Comparison of ENCODE assay signal across 8 mouse cellular contexts in the genomic region with DNA sequence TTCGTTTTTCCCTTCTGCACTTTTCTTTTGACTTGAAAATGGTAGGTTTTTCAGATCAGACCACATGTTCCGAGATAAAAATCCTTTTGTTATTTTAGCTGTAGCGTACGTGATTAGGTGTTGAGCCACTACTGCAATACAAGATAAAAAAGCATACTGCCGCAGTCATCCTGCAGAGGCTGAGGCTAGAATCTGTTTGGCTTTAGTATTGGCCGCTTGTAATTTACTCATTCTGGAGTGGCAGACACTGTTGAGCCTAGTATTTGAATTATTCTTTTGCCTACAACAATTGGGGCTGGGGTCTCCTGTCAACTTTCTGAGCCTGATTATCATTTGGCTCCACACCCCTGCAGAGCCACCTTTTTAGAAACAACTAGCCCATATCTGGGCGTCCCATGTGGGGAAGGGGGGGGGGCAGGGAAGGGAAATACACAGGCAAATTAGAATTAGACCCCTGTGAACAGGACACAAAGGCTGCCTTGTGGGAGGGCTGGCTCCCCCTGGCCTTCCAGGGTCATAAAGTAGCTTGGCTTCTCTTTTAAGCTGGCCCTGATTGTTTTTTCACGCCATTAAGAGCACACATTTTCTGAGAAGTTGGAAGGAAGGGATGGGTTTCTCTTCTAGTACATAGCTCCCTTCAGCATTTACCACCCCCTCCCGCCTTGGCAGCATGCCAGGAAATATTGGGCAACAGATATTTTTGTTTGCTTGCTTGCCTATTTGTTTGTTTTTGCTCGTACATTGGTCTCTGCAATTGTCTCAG.
DNase-seq lines count a peak whose midpoint lies in the region; ATAC-seq lines count a peak whose summit lies in the region.

No protein-coding gene starts in this region.

- WGBS in forebrain, embryonic 10.5 days, result 3% methylated on average over 10 of the region's 10 CpGs
- 2% methylated on average over 10 of the region's 10 CpGs for WGBS in hindbrain, embryonic 12.5 days
- WGBS in midbrain, embryonic 12.5 days, result 3% methylated on average over 10 of the region's 10 CpGs

- H3K4me2 ChIP-seq in hindbrain, embryonic 12.5 days (replicated peaks), result peak overlapping the region; percentile 27
- H3K4me2 ChIP-seq in midbrain, embryonic 12.5 days (replicated peaks), result peak overlapping the region; percentile 15

- no peaks in the 10 kb centered on the region for H3K36me3 ChIP-seq in forebrain, embryonic 10.5 days (replicated peaks)
- H3K36me3 ChIP-seq in hindbrain, embryonic 12.5 days, result no peaks in the 10 kb centered on the region
- no peaks in the 10 kb centered on the region for H3K36me3 ChIP-seq in midbrain, embryonic 12.5 days

- no peak overlapping the region for H3K9ac ChIP-seq in hindbrain, embryonic 12.5 days
- H3K9ac ChIP-seq in midbrain, embryonic 12.5 days (replicated peaks), result no peak overlapping the region

- no peak overlapping the region for H3K27ac ChIP-seq in forebrain, embryonic 10.5 days
- no peak overlapping the region for H3K27ac ChIP-seq in hindbrain, embryonic 12.5 days
- H3K27ac ChIP-seq in midbrain, embryonic 12.5 days (replicated peaks), result no peak overlapping the region

- H3K4me3 ChIP-seq in forebrain, embryonic 10.5 days, result peak overlapping the region; percentile 8; the same call in 1 of the 2 replicates
- no peak overlapping the region for H3K4me3 ChIP-seq in hindbrain, embryonic 12.5 days
- H3K4me3 ChIP-seq in midbrain, embryonic 12.5 days, result no peak overlapping the region

- peak; percentile 74 for ATAC-seq in hindbrain, embryonic 12.5 days (ENCODE audit: low FRiP score)
- ATAC-seq in midbrain, embryonic 12.5 days (ENCODE audit: low FRiP score, low read depth), result peak; percentile 83

- peaks cover 80% of the 10 kb centered on the region for H3K27me3 ChIP-seq in forebrain, embryonic 10.5 days (ENCODE audit: poor library complexity, severe bottlenecking)
- no peaks in the 10 kb centered on the region for H3K27me3 ChIP-seq in hindbrain, embryonic 12.5 days
- H3K27me3 ChIP-seq in midbrain, embryonic 12.5 days, result 0 out of 2 replicates have a peak, but pooled peaks cover 11% of the 10 kb centered on the region

- H3K9me3 ChIP-seq in forebrain, embryonic 10.5 days, result no peaks in the 10 kb centered on the region
- H3K9me3 ChIP-seq in hindbrain, embryonic 12.5 days (replicated peaks), result no peaks in the 10 kb centered on the region
- no peaks in the 10 kb centered on the region for H3K9me3 ChIP-seq in midbrain, embryonic 12.5 days

- peaks cover 25% of the 10 kb centered on the region for H3K4me1 ChIP-seq in forebrain, embryonic 10.5 days
- H3K4me1 ChIP-seq in hindbrain, embryonic 12.5 days, result peaks cover 9% of the 10 kb centered on the region
- H3K4me1 ChIP-seq in midbrain, embryonic 12.5 days, result peaks cover 14% of the 10 kb centered on the region

- DNase-seq in right cerebral cortex, postnatal 4 days, result peak; percentile 51
- no peak for DNase-seq in right cerebral cortex, adult 18-20 months
- DNase-seq in forebrain, embryonic 10.5 days (ENCODE audit: extremely low spot score, low spot score), result peak; percentile 44
- DNase-seq in urinary bladder, postnatal 25 days (ENCODE audit: low spot score), result no peak
- no peak for DNase-seq in B cell, adult 2 months
- no peak for DNase-seq in MN1 (ENCODE audit: low spot score)

Comparison
In these comparisons a context has a peak if more than half of its experiments do, and no peak if none do; other contexts are left out.
1. DNase-seq: peak in right cerebral cortex, postnatal 4 days (single experiment) and forebrain, embryonic 10.5 days (single experiment); none in right cerebral cortex, adult 18-20 months (single experiment), urinary bladder, postnatal 25 days (single experiment), B cell, adult 2 months (0 of 2) and MN1 (single experiment).